Mouse (Mus musculus): ENCODE results near the gene Tada2b.

GRCm38 (mm10) chr5:36472876-36473655 is 11.0 kb downstream of the Tada2b start:
- TF ChIP-seq CTCF (IDR thresholded peaks at IDR 0.05; ENCODE audit: extremely low read depth, insufficient read length, insufficient replicate concordance, low read depth, low read length) (no peak), POLR2A (IDR thresholded peaks at IDR 0.05; ENCODE audit: low read depth, low read length) (no peak)

All from small intestine, adult 2 months (tissue).